Mouse (Mus musculus) 3134 (cell line): Measurements from ENCODE around the gene Gata2.

Experiments
- DNase-seq: peaks from one replicate; pipeline ENCODE4 v3.0.0-alpha.2; 2011; ENCODE audit warnings: low spot score; ENCODE audit not compliant: insufficient read length; ENCODE audit errors: extremely low read depth

Gata2 gene

GRCm38 (mm10) chr6:88194053-88194977 is 624 bp downstream of the Gata2 start:
- DNase-seq, result no peak

- DNase-seq, result no peak
These were observed 1.3 kb downstream of the Gata2 start for GRCm38 (mm10) chr6:88194978-88195325.

- no peak for DNase-seq
These were observed 2.5 kb downstream of the Gata2 start for GRCm38 (mm10) chr6:88196054-88196732.

GRCm38 (mm10) chr6:88196733-88197312 is 3.1 kb downstream of the Gata2 start:
- DNase-seq, result peak; percentile 35

GRCm38 (mm10) chr6:88197313-88198069 is 3.8 kb downstream of the Gata2 start:
- peak; percentile 63 for DNase-seq

- peak; percentile 94 for DNase-seq
These were observed 4.6 kb downstream of the Gata2 start for GRCm38 (mm10) chr6:88198070-88198940.

- no peak for DNase-seq
These were observed 5.5 kb downstream of the Gata2 start for GRCm38 (mm10) chr6:88199001-88199717.

- DNase-seq, result no peak
These were observed 6.3 kb downstream of the Gata2 start for GRCm38 (mm10) chr6:88199718-88200692.

GRCm38 (mm10) chr6:88200693-88201609 is 7.3 kb downstream of the Gata2 start:
- no peak for DNase-seq

- no peak for DNase-seq
These were observed 8.4 kb downstream of the Gata2 start for GRCm38 (mm10) chr6:88201926-88202700.

- DNase-seq, result no peak
These were observed 9.4 kb downstream of the Gata2 start for GRCm38 (mm10) chr6:88202921-88203690.

GRCm38 (mm10) chr6:88203791-88204405 is 10.2 kb downstream of the Gata2 start:
- no peak for DNase-seq

- no peak for DNase-seq
These were observed 11.1 kb downstream of the Gata2 start for GRCm38 (mm10) chr6:88204531-88205385.

GRCm38 (mm10) chr6:88205386-88205700 is 11.7 kb downstream of the Gata2 start:
- no peak for DNase-seq
